Mouse (Mus musculus) ES-E14 (cell line): ENCODE data around the gene Fancf. TPM values are rescaled to one million over a fixed set of nuclear protein-coding genes. Genes with fewer than 3 reads are reported as not detected.

Experiments used
- DNase-seq: peaks from one replicate; pipeline ENCODE4 v3.0.0-alpha.2; 2013; ENCODE audit warnings: low read depth, low spot score
- H3K27ac ChIP-seq: 2 replicates; pipeline ENCODE4 v1.5.1; 2012; ENCODE audit warnings: low read depth, mild to moderate bottlenecking, low read length, moderate library complexity, mixed read lengths; ENCODE audit not compliant: poor library complexity, insufficient read depth, severe bottlenecking
- H3K36me3 ChIP-seq: 2 replicates; pipeline ENCODE4 v1.6.1; 2012; ENCODE audit warnings: mild to moderate bottlenecking, low read length, moderate library complexity, mixed read lengths; ENCODE audit not compliant: control insufficient read depth, poor library complexity, insufficient read depth, severe bottlenecking
- H3K4me1 ChIP-seq, 2 experiments: fragments of 150-350 bp in 1 of 2; sonication (generic) in 1 of 2; 2 replicates each; pipeline ENCODE4 v1.6.1; 2012; ENCODE audit warnings: low read length in 2 of 2, mild to moderate bottlenecking in 1 of 2, mixed read lengths in 1 of 2; ENCODE audit not compliant: control insufficient read depth in 2 of 2, insufficient read depth in 2 of 2, poor library complexity in 1 of 2
- H3K4me3 ChIP-seq, 2 experiments: fragments of 150-350 bp in 1 of 2; sonication (generic) in 1 of 2; 2 replicates each; pipeline ENCODE4 v1.5.1; 2012; ENCODE audit warnings: low read length in 2 of 2, low read depth in 1 of 2, mild to moderate bottlenecking in 1 of 2, mixed read lengths in 1 of 2; ENCODE audit not compliant: insufficient read depth in 1 of 2, poor library complexity in 1 of 2, severe bottlenecking in 1 of 2
- H3K9ac ChIP-seq: 2 replicates; pipeline ENCODE4 v1.6.1; 2012; ENCODE audit warnings: low read depth, mild to moderate bottlenecking, low read length, mixed read lengths; ENCODE audit not compliant: poor library complexity, insufficient read depth, severe bottlenecking
- H3K9me3 ChIP-seq: fragments of 150-350 bp; sonication (generic); 2 replicates; pipeline ENCODE4 v1.6.1; 2012; ENCODE audit warnings: low read depth, mild to moderate bottlenecking, low read length; ENCODE audit not compliant: control insufficient read depth, insufficient read depth
- CHD2 ChIP-seq: IDR thresholded peaks from 2 replicates; pipeline ENCODE4 v1.6.1; 2014; ENCODE audit warnings: mild to moderate bottlenecking, low read depth, low read length, inconsistent platforms
- HCFC1 ChIP-seq: IDR thresholded peaks from 2 replicates; pipeline ENCODE4 v1.6.1; 2012; ENCODE audit warnings: low read length, inconsistent platforms, borderline replicate concordance; ENCODE audit not compliant: insufficient read depth
- MAFK ChIP-seq: IDR thresholded peaks from 2 replicates; pipeline ENCODE4 v1.6.1; 2014; ENCODE audit warnings: mild to moderate bottlenecking, low read depth, low read length, inconsistent platforms; ENCODE audit not compliant: insufficient read depth
- ZC3H11A ChIP-seq: IDR thresholded peaks from 2 replicates; pipeline ENCODE4 v1.6.1; 2012; ENCODE audit warnings: low read depth, mild to moderate bottlenecking, inconsistent platforms, low read length, borderline replicate concordance
- ZNF384 ChIP-seq: IDR thresholded peaks from 2 replicates; pipeline ENCODE4 v1.6.1; 2012; ENCODE audit warnings: low read depth, low read length, inconsistent platforms
- in situ Hi-C, 2 experiments: fragments of 600-800 bp; cut with MboI; formaldehyde crosslinking; loops; one replicate each; pipeline ENCODE4 v1.15.1; 2025; ENCODE audit warnings: low sequenced_read_pairs in 2 of 2, inconsistent platforms in 1 of 2; ENCODE audit not compliant: unreplicated experiment in 2 of 2
- total RNA-seq: library from RNA; depleted of rRNA; stranded (reverse); fragments of 300-350 nt; gene quantifications from 2 replicates; pipeline ENCODE4 v1.2.3, GENCODE M21; 2012; rRNA removed

Fancf gene
- 4.9 and 8.6 TPM in 2 replicates for total RNA-seq

DNA sequence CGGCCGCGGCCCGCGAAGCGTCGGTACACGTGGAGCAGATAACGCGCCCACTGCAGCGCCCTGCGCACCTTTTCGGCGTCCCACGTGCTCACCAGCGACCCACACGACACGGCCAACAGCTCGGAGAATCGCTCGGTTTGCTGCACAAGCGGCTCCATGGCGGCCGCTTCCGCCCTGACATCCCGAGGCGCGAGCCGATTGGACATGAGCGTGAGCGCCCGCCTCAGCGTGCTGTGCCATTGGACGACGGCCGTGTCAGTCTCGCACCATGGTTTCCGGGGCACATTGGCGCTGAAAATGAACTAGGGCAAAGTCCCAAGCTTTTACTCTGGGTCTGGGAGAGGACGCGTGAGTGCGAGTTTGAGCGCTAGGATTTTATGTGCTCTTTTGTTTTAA, at the start of gene Fancf:
Gene Fancf, minus strand, starts transcription at position 171 of the 396 bp plus-strand sequence.
- Histone ChIP-seq H3K9me3 (no peaks in the 10 kb centered on the region), H3K27ac (peak within 1 kb of the TSS; percentile 99), H3K9ac (peak within 1 kb of the TSS; percentile 99), H3K36me3 (peaks cover under 1% of the 10 kb centered on the region; the same call in 1 of the 2 replicates), H3K4me3 (peak within 1 kb of the TSS; percentile 88), H3K4me1 (0 out of 4 replicates have a peak, but pooled peaks cover 0 to 3% of the 10 kb centered on the region in 2 experiments)
- in situ Hi-C loops, result no loop called here
- DNase-seq, result peak; percentile 81
- TF ChIP-seq HCFC1 (peak; percentile 58; the same call in 1 of the 2 replicates), ZNF384 (no peak), CHD2 (peak; percentile 86)

DNA sequence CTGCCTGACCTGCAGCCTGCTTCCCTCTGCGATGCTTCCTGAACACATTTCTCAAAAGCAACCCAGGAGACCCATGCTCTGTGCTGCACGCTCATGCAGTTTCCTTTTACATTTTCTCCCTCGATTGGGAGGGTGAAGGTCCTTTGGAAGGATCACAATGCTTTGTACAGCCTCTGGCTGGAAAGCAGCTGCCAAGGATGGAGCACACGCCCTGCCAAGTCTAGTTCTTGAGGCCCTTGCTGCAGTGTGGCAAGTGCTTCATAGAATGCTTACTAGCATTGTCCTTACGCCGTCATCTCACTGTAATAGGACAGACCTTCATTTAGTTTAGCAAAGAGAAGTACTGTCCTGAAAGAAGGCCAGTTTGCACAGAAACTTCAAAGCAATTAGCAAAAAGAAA, 37.0 kb upstream of the Fancf start:
- no peaks in the 10 kb centered on the region for H3K36me3 ChIP-seq
- no peak overlapping the region for H3K27ac ChIP-seq
- DNase-seq, result no peak
- H3K9ac ChIP-seq, result no peak overlapping the region
- H3K4me1 ChIP-seq, result no peaks in the 10 kb centered on the region
- H3K9me3 ChIP-seq, result no peaks in the 10 kb centered on the region
- TF ChIP-seq ZNF384 (no peak), HCFC1 (no peak), CHD2 (no peak), MAFK (no peak), ZC3H11A (no peak)
- no peak overlapping the region for H3K4me3 ChIP-seq
- in situ Hi-C loops, result no loop called here

DNA sequence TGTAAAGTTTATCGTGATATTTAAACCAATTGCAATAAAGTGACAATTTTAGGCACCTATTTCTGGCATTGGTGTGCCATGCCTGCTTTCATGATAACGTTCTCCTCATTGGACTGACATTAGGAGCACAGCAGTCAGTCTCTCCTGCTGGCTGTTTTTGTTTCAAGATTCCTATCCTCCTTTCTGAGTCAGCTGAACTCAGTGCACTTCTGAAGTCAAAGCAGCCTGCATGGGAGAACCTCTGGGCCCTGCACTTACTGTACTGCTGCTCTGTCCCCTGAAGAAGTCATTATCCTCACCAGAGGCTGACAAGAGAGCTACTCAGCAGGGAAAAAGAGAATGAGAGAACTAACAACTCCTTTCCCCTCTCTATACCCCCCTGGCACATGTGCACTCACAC, 32.9 kb upstream of the Fancf start:
- H3K4me1 ChIP-seq, result no peaks in the 10 kb centered on the region
- H3K4me3 ChIP-seq, result no peak overlapping the region
- H3K9me3 ChIP-seq, result no peaks in the 10 kb centered on the region
- H3K9ac ChIP-seq, result no peak overlapping the region
- in situ Hi-C loops, result no loop called here
- no peak for DNase-seq
- no peaks in the 10 kb centered on the region for H3K36me3 ChIP-seq
- TF ChIP-seq ZC3H11A (no peak), ZNF384 (no peak), MAFK (no peak), CHD2 (no peak), HCFC1 (no peak)
- no peak overlapping the region for H3K27ac ChIP-seq

DNA sequence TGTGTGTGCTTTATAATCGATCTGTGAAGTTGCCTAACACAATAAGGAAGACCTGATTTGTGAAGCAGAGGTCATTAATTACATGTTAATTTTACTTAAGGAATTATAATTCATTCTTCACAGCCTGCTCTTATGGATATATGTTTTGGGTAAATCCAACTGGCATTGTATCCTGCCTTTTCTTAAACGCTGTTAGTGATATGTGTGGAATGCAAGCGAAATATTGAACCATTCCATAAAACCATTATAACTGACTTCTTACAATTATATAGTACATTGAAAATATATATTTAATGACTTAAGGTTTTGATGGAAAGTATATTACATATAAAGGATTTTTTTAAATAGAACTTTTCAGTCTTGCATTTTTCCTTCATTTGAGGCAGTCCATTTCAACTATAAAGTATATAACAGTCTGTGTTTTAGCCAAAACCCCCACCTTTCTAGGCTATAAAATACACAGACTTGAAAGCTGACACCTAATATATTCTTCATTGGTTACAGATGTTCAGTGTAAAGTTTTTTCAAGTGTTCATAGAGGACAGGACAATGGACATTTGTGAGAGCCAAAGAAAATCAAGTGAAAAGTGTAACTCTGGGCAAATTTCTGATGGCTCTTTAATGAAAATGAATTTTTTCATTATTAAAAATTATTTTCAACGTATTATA, 32.2 kb upstream of the Fancf start:
- H3K27ac ChIP-seq, result no peak overlapping the region
- no peaks in the 10 kb centered on the region for H3K36me3 ChIP-seq
- H3K4me1 ChIP-seq, result no peaks in the 10 kb centered on the region
- TF ChIP-seq MAFK, result no peak
- TF ChIP-seq ZC3H11A, result no peak
- TF ChIP-seq ZNF384, result no peak
- TF ChIP-seq CHD2, result no peak
- TF ChIP-seq HCFC1, result no peak
- H3K9ac ChIP-seq, result no peak overlapping the region
- in situ Hi-C loops, result no loop called here
- no peak for DNase-seq
- no peaks in the 10 kb centered on the region for H3K9me3 ChIP-seq
- H3K4me3 ChIP-seq, result no peak overlapping the region

DNA sequence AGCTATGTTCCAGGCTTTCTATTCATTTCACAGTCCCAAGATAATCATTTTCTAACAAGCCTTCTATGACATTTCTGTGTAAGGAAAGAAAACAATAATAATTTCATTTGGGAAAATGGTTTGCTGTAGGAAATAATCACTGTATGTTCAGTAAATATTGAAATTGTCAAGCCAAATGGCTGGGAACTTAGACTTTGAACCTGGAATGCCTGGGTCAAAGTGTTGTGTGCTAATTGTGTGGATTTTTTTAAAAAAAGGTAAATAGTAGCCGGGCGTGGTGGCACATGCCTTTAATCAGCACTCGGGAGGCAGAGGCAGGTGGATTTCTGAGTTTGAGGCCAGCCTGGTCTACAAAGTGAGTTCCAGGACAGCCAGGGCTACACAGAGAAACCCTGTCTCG, 30.9 kb upstream of the Fancf start:
- Histone ChIP-seq H3K4me3 (no peak overlapping the region), H3K9ac (no peak overlapping the region), H3K27ac (no peak overlapping the region), H3K36me3 (no peaks in the 10 kb centered on the region), H3K9me3 (no peaks in the 10 kb centered on the region), H3K4me1 (no peaks in the 10 kb centered on the region)
- no peak for DNase-seq
- TF ChIP-seq CHD2, result no peak
- no peak for TF ChIP-seq HCFC1
- no peak for TF ChIP-seq ZC3H11A
- no peak for TF ChIP-seq ZNF384
- TF ChIP-seq MAFK, result no peak
- in situ Hi-C loops, result no loop called here
